Mouse (Mus musculus): ENCODE measurements around the gene Kif24.
A peak's percentile ranks its signal among the peaks of the same experiment; 100 is the strongest.

Gene Kif24

DNA sequence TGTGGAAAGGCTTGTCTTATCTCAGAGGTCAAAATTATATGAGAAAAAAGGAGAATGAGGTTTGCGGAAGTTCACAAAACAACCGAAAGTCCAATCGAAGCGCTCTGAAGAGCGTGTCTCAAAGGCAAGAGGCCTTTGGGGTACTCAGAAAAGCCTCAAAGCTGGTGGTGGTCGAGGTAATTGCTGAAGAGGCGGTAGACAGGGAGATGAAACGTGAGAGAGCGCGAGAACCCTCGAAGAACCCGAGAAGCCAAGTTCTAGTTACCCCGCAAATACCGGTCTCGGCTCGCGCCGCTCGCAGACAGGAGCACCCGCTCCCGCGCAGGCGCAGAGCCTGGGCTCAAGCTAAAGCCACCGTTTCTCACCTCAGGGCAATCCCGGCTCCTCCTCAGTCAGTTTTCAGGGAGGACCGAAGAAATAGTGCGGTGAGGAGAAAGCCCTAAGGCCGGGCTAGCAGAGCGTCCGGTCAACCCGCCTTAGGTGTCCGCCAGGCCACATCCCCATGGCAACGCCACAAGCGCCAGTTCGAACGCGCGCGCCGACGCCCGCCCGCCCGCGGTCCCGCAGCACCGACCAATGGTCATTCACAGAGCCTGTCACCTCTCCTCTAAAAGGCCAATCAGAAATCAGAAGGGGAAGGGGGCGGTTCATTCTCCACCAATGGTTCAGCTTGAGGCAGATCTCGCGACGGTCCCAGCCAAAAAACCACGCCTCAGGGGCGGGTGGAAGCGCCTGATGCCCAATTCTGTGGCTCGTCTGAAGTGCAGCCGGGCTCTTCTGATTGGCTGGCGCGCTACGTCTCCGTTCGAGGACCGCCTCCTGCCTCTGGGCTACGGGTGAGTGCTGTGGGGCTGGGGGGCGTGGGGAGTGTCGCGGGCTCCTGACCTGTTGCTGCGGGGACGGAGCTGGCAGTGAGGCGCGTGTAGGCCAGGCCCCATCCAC, at the start of gene Kif24, which contains the start of gene Nudt2:
TSS of gene Kif24 (minus strand) at position 543 of the 942 bp plus-strand sequence.
TSS of gene Nudt2 (plus strand) at position 807 of the 942 bp plus-strand sequence.
- DNase-seq = peak; percentile 96 to 99

DNA sequence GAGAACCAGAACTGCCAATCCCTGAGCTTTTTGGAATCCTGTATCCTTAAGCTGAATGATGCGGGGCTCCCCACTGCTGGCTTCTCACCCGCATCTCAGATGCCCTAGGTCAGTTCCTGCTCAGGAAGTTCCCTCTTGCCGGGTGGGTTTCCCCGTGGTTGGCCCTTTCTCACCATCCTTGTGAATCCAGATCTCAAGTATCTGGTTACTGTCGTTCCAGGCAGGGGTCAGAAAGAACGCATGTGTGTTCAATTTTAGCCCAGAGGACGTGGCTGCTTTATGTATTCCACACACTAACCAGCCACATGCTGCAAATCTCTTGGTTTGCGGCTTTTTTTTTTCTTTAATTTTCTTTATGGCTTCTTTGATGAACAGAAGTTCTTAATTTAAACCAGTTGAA, 49.0 kb upstream of the Kif24 start:
- no peak for DNase-seq

DNA sequence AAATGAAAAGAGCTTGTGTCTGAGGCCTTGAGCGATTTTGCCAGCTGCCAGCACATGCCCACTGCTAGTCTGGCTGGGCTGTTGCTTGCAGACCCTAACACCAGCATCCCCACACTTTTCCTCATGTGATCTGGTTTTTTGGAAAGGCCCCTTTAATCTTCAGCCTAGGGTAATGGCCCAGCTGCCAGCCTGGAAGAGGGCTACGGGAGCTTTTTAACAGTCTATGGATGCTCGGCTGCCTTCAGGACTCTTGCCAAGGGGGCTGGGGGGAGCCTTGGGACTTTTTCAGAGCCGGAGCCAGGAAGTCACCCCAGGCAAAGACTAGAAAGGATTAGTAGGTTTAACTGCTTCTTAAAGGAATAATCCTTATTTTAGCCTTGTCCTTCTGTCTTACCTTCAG, 48.6 kb upstream of the Kif24 start:
- DNase-seq = no peak

DNA sequence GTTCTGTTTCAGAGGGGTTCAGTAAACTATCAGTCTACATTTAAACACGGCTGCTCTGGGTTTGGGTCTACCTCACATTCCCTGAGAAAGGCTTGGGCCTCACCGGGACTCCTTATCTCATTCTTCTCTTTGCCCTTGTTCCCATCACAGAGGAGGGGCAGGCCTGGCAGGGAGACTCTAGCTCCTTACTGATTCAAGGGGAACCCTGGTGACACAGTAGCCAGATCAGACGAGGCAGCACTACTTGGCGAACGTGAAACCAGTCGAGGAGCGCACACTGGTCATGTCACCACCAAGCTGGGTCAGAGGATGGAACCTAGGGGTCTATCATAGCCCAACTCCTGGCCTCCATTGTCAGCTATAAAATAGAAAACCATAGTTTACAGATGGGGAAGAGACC, 43.3 kb upstream of the Kif24 start:
- DNase-seq = no peak

DNA sequence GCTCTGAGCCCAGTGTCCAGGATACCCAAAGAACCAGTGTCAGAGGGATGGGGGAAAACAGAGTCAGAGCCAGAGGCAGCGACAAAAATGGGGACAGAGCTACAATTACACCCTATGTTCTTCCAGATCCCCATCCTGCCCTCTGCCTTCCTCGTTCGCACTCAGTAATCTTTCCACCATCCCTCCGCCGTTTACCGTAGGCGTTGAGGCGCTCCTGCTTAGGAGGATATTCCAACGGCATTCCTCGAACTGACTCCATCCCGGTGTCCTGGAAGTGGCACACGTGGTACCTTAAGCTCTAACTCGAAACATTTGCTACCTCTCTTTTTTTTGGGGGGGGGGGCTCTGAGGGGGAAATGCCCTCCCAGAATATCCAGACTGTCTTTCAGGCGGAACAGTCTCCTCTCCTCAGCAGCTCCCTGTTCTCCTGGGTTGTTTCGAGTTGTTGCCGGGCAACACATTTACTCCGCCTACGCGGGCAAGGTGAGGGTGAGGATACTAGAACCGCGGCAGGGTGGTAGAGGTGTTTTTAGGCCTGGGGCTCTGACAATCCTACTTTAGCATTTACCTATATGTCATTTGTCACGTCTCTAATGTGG, 42.7 kb upstream of the Kif24 start:
- peak in 1 of 2 experiments; percentile 32 for DNase-seq

DNA sequence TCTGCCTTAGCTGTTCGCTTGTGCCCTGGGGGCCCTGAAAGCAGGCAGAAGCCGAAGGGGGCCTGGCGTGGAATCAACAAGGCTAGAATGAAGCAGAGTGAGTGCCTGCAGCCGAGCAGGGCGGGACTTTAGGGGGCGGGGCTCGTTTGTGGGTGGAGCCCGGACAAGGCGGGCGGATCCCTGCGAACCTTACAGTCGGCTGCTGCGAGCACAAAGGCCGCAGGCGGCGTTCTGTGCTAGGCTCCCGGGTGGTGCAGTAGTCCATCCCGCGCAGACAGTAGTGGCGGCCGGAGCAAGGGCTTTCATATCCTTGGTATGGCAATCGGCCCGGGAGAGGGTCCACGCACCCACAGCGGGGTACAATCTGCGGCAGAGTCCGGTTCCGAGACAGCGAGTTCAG, 42.2 kb upstream of the Kif24 start:
- peak; percentile 93 to 95 for DNase-seq

DNA sequence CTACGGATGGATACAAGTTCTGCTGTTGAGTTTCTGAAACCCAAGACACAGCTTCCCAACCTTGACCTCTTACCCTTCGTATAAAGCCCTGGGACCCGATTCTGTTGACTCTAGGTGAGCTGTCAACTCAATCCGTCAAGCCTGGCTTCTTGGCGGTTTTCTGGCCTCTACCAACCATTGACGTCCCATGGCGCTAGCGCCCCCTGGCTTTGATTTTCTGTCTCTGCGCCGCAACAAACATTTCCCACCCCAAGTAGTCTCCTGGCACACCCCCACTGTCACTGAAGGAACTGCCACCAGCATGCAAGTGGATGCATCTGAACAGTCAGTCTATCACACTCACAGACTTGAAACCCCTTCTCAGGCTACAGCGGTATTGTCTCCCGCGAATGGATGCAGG, 41.5 kb upstream of the Kif24 start:
- peak; percentile 73 to 83 for DNase-seq

DNA sequence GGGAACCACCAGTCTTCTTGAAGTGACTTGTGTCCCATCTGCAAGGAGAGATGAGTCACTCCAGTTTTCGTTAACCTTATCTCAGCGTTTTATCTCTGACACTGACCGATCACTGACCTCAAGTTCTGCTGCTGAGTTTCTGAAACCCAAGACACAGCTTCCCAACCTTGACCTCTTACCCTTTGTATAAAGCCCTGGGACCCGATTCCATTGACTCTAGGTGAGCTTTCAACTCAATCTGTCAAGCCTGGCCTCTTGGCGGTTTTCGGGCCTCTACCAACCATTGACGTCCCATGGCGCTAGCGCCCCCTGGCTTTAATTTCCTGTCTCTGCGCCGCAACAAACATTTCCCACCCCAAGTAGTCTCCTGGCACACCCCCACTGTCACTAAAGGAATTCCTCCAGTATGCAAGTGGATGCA, 40.5 kb upstream of the Kif24 start:
- DNase-seq = peak; percentile 42 to 64

DNA sequence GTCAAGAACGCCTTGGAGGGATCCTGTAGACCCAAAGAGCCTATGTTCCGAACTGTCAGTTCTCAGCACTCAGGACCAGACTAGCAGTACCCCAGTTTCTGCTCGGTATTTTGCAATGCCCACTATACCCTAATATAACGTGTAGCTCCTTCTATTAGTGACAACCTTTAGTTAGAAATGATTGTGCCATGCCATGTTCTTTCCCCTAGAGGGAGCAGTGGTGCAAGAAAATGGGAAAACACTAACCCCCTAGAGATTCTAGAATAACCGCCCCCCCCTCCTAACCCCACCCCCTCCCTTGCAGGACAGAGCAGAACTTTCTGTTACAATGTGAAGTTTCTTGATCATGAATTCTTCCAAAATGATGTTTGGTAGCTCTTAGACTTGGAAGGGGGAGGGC, 39.6 kb upstream of the Kif24 start:
- DNase-seq = no peak

DNA sequence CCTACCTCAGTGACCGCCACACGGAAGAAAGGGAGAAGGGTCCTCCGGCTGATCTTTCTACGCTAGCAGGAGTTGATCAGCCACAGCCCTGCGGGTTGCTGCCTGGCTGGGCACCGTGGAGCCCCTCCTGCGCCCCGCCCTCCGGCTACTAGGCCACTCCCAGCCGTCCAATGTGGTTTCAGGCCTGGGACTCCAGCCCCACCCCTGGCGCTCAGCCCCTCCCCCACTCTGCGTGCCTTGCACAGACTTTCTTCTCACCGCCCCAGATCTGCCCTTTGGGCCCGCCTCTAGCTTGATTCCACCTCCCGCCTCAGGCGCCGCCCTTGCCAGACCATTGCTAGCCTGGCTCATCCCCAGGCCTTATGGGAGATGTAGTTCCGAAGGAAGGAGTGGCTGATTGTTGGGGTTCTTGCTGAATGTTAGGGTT, 38.3 kb upstream of the Kif24 start, which contains the start of gene AI464131:
TSS of gene AI464131 (minus strand) at position 91 of the 427 bp plus-strand sequence.
- peak; percentile 100 for DNase-seq

DNA sequence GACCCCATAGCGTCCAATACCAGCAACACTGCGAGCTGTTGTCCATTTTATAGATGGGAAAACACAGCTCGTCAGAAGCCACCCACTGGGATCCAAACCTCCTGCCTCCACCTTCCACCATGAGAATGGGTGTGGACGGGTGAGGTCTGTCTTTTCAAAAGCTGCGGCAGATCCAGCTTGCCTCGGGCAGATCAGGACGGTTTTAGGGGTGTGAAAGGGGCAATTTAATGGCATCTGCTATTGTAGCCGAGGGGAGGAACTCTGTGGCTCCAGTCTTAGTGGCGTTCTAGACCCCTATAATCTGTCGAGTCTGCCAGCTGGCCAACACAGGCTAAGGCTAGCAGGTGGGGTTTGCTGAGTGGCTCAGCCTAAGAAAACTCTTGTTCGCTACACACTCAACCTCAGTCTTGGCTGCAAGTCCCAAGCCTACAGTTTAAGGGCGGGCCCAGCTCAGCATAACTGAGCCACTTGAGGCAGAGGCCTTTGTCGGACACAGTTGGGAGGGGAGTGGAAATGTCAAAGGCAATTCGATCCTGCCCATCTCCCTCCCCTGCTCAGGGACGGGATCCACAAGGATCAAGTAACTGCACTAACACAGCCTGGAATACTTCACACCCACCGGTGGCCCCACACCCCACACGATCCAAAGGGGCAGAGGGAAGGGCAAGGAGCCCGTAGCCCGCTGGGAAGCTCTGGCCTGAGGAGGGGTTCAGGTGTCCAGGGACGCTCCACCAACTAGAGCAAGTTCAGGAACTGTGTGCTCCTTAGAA, 37.7 kb upstream of the Kif24 start:
- DNase-seq = no peak

DNA sequence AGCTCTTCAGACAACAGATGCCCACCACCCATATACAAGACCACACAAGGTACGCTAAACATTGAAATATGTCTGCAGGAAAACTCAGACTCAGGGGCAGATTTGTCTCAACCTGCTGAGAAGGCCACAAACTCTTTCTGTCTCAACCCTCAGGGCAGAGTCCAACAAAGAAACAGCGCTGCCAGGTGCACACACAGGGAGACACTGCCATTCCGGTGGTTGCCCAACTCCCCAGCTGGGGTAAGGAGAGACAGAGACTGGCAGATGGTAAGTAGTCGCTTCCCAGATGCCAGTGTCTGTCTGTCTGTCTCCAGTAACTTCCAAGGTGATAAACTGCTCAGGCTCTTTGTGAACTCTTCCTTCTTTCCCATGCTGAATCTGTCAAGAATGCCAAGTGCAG, 36.1 kb upstream of the Kif24 start:
- DNase-seq = no peak

DNA sequence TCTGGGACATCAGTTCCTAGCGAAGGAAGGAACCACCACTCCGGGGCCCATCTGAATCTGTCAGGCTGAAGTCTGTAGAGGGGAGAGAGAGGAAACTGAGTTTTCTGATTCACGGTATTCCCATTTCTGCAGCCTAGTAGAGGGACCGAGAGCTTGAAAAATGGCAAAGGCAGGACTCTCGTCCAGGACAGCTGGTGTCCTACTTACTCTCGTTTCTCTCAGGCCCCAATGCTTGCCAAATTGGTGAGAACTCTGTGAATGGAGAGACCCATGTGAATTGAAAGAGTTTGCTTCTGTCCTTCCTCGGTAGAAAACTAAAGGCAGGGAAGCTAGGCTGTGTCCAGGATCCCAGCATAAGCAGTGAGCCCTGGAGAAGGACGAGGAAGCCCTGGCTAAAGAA, 34.9 kb upstream of the Kif24 start:
- no peak for DNase-seq

DNA sequence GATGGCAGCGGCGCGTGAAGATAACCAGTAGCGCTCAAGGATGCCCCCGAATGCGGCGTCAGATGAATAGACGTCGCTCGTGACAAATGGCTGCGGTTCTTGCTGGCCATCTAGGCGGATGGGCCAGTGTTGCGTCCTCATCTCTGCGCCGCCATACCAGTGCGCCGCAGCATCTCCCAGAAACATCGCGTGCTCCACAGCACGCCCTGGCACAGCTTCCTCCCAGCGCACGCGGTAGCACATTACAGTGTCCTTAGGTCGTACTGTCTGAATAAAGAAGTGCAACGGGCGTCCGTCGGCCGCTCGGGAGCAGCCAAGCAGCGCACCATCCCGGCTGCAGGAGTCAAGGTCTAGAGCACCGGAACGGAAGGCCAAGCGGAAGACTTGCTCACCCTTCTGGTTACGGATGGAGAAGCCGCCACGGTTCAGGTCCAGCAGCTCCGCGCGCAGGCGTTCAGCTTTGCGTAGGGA, 34.3 kb upstream of the Kif24 start:
- peak; percentile 57 to 74 for DNase-seq

DNA sequence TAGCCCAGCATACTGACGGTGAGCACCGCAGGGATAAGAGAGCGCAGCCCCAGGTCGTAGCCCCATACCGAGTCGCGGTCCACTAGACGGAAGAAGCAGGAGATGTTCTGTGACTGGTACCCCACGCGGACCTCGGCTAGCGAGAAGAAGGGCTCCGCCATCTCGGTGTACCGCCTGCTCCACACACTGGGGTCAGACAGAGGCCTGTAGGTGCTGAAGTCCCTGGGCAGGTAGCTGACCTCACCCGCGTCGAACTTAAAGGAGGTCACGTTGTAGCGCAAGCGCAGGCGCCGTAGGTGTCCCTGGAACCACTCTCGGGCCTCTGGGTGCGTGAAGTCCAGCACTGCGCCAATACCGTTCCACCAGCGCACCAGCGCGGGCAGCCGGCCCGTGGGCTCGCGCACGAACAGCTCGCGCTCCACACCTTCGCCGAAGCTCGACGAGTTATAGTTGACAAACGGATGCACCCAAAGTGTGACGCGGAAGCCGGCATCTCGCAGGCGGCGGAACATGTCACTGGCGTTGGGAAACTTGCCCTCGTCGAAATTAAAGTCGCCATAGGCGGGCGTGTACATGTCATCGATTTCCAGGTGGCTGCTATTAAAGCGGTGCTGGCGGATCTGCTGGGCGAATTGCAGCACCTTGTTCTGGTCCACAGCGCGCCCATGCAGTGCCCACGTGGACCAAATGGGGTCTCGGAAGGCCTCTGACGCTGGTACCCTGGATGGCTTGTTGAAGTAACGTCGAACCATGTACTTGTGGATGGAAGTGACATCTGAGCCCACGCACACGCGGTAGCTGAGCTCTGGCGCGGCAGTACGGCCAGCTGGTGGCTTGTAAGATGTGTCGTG, 33.5 kb upstream of the Kif24 start:
- DNase-seq = no peak

DNA sequence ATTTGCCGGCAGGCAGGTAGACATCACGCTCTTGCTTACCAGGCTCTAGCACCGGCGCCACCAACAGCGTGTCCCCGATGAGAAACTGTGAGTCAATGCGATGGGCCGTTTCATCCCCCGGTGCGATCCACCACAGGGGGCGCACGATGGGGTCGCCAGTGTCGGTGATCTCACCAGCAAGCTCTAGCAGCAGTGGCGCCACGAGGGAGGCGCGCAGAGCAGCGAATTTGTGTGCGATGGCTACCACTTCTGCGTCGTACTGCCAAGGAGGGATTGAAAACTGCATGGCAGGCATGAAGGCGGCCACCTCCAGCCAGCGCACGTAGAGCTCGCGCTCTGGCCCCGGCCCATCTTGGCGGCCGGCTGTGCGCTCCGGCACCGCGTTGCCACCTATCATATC, 32.9 kb upstream of the Kif24 start:
- peak; percentile 70 to 71 for DNase-seq

DNA sequence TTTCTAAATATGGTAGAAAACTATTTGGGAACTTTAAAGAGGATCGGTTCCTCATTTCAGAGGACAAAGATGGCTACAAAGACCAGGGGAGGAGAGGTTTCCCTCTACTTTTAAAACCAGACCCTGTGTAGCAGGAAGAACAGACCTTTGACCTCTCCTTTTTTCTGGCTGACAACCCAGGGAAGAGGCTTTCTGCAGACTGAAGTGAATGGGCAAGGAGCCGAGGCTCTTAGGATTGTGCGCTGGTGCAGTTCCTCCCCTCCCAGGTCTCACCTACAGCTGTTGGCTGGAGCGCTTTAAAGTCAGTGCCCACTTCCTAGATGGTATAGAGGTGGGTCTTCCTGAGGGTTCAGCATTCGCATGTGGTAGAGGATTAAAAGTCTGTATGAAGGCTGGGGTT, 32.4 kb upstream of the Kif24 start:
- DNase-seq = no peak

DNA sequence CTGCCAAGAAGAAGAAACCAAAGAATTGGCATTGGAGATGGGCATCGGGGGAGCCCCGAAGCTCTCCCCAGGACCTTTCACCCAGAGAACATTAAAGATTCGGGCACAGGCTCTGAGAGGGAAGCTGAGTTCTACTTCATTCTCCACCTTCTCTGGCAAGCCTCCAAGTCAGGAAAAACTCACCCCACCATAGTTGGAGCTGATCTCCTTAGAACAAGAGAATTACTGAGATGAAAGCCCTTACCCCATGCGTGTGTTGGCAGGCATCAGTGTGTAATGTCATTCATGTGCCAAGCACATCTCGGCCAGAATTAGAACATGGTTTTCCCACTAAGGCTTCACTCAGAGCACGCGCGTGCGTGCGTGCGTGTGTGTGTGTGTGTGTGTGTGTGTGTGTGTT, 31.2 kb upstream of the Kif24 start:
- DNase-seq = no peak

DNA sequence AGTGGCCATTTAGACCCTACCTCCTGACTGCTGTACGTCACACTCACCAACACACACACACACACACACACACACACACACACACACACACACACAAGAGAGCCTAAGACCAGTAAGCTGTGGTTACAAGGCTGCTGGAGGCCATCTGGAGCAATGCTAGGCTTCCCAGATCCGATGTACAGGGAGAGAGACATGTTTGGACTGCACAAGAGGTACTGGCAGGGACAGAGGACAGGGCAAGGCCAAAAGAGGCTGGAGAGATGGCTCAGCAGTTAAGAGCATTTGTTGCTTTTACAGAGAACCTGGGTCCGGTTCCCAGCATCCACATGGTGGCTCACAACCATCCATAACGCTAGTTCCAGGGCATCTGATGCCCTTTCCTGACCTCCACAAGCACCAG, 30.4 kb upstream of the Kif24 start:
- DNase-seq = no peak

DNA sequence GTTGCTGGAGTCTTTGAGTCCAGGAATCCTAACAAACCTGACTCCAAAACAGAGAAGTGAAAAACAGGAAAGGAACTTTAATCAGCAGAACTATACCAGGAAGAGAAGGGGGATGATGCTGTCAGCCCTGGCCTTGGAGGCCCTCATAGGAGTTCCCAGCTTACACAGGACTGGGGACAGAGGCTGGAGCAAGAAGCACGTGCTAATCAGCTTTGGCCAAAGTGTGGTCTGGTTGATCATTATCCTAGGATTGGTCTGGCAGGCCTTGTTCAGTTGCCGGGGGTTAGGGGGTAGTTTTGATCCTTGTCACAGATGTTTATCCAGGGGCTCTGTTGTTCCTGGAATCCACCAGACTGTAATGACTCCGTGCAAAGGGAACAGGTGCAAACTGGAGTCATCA, 29.7 kb upstream of the Kif24 start:
- peak in 1 of 2 experiments; percentile 40 for DNase-seq

DNA sequence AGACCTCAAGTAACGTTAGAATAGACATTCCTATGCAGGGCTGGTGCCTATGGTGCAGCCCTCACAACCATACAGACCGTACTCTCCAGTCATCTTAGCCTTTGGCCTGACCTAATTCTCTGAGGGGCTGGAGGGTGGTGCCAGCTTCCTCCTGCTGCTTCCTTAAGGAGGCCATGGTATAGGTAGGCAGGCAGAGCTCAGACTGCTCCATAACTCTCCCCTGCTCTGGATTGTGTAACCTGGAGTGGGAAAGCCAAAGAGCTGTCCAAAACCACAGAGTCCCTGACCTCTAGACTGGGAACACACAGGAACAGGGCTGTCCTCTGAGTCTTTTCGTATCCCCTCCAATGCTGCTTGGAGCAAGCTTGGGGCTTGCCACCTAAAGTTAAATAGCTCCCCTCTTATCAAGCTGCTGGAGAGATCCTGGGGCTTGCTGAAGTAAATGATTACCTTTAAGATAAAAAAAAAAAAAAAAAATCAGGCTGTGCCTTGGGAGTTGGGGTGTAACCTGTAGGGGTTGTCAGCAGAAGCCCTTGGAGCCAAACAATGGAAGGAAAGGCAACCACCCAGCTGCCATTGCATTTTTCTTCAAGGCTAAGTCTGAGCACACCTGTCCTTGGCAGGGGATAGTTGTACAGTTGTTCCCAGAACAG, 28.9 kb upstream of the Kif24 start:
- DNase-seq = no peak

DNA sequence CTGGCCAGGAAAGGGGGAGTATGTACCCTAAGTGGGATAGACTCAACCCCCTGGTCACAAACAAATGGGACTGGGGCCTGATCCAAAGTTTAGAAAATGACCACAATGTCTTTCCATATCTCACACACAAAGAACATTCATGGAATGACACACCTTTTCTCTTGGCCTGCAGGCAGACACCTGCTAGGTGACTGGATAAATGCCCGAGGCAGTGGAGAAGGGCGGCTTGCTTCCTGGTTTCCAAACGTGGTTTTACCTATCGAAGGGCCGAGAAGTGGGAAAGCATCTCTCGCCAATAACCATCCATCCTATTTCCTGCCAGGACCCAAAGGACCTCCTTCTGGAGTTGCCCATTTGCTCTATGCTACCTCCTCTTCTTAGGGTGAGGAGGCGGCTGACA, 28.3 kb upstream of the Kif24 start:
- no peak for DNase-seq
